Mouse (Mus musculus) thymus, postnatal 14 days (tissue): ENCODE measurements around the gene C2cd2.
A peak's percentile ranks its signal among the peaks of the same experiment; 100 is the strongest.
"Not testable (repeated sequence)": the region's sequence is repeated elsewhere in the genome, so short reads cannot be mapped to it uniquely, and the experiment has no call there.

ENCODE experiments used
- DNase-seq: peaks from one replicate; pipeline ENCODE4 v3.0.0; 2021

Gene C2cd2

GRCm38 (mm10) chr16:97962151-97962948, at the start of gene C2cd2, which contains the start of gene Zbtb21:
Gene C2cd2 (minus strand): TSS chr16:97962598.
Gene Zbtb21 (minus strand): TSS chr16:97962622.
- DNase-seq: peak; percentile 95

- not testable (repeated sequence) for DNase-seq
These were observed 35.0 kb upstream of the C2cd2 start for GRCm38 (mm10) chr16:97997383-97997731.

DNA sequence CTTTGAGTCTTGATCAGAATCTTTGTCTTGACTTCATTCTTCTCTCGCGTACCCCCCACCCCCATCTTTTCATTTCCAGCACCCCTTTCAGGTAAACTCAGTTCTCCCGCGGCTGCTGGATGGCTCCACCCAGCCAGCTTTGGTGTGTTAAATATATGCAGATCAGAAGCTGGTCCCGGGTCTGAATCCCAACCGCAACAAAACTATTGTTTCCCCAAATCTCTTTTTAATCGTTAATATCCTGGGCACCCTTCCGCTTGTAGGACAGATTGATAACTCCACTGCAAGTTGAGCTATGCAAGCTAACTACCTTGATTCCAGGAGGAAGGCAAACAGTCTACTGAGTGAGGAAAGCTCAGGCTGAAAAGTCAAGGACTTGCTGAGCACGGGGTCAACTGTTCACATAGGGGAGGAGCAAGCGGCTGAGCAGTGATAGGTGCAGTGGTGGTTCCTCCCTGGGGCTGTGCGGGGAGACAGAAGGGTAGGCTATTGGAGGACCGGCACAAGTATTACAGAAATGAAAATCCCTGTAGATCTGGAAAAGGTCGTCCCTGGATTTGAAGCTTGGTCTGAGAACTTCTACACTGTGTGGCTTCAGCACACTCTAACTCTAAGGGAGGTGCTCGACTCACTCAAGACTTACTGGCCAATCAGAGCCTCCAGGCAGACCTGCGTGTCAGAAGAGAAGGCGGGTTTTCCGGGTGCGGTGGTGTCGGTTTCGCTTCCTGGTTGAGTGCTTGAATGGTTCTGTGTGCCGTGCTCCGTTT, 34.4 kb upstream of the C2cd2 start, which contains the start of gene B230307C23Rik:
Gene B230307C23Rik (plus strand): TSS at position 700 of the 767 bp plus-strand sequence.
- peak; percentile 88 for DNase-seq

- no peak for DNase-seq
These were observed 33.6 kb upstream of the C2cd2 start for GRCm38 (mm10) chr16:97995849-97996615.

DNA sequence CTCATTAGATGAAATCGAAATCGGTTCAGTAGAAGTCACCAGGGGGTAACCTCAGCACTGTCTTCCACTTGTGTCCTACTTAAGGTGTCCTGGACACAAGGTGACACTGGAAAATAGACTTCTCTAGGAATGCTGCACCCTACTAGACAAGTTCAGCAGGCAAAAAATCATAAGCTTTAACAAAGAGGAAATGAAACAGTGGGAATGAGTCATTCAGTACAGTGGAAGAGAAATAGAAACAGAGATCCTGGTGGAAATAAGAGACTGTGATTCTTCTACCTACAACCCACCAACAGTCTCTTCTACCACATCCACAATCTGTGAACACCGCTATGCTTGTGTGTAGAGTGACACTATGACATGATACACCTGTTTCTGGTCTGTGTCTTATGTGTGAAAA, 30.1 kb upstream of the C2cd2 start:
- not testable (repeated sequence) for DNase-seq

GRCm38 (mm10) chr16:97991517-97991916, 29.1 kb upstream of the C2cd2 start:
- no peak for DNase-seq

- no peak for DNase-seq
These were observed 22.2 kb upstream of the C2cd2 start for GRCm38 (mm10) chr16:97984589-97984988.

DNA sequence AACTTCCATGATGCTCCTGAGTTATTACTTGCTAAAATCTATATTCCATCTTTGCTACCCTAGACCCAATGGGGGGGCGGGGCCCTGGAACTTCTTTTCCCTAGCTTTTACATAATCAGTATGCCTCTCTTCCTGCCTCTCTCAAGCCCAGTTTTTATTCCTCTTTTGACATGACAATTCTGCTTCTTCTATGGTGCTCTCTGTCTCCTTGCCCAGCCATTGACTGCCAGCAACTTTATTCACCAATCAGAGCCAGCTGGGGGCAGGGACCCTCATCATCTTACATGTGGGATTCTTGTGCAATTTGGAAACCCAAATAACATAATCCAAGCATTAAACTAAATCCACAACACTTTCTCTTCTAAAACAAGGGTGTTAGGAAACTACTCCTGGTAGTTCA, 19.0 kb upstream of the C2cd2 start:
- DNase-seq: no peak

- no peak for DNase-seq
These were observed 15.3 kb upstream of the C2cd2 start for GRCm38 (mm10) chr16:97977722-97978121.

GRCm38 (mm10) chr16:97977277-97977676, 14.9 kb upstream of the C2cd2 start:
- no peak for DNase-seq

GRCm38 (mm10) chr16:97963956-97964540, 1.6 kb upstream of the C2cd2 start:
- no peak for DNase-seq

GRCm38 (mm10) chr16:97961381-97962150, 832 bp downstream of the C2cd2 start:
- no peak for DNase-seq

GRCm38 (mm10) chr16:97960348-97960747, 2.0 kb downstream of the C2cd2 start:
- no peak for DNase-seq

DNA sequence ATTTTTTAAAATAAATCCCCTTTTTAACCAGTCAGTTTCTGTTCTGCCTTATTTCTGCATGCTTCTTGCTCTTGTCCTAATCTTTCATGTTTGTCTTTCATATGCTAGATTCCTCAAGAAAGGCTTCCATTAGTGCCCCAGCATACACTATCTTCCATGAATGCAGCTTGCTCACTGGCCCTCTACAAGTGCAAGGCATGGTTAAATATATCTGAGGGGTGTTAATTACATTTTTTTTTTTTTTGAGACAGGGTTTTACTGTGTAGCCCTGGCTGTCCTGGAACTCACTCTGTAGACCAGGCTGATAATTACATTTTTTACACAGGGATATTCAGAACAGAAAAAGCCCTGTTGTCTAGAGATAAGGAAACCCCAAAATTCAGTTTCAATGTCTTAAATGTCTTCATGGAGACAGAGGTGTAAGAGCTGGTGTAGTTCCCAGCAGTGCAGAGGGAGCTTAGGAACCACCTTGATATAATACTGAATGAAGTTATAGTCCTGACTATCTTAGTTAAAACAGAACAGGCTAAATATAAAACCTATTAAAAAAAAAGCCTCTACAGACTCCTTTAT, 3.9 kb downstream of the C2cd2 start:
- no peak for DNase-seq

DNA sequence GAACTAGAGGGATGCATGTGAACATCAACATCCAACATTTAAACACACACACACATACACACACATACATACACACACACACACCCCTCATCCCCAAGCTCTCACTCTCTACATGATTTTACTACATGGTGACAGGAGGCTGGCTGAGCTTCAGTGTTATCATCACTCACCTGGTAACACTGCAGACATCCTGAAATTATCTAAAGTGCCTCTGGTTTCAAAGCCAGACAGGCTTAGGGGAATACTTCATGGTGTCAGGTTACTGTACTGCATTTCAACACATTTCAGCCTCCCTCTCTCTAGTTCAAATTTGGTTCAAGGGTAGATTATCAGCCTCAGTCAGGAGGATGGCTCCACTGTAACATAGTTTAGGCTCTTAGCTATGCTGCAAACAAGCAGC, 4.8 kb downstream of the C2cd2 start:
- no peak for DNase-seq

GRCm38 (mm10) chr16:97956011-97956410, 6.4 kb downstream of the C2cd2 start:
- DNase-seq: no peak

GRCm38 (mm10) chr16:97953300-97953699, 9.1 kb downstream of the C2cd2 start:
- DNase-seq: no peak

GRCm38 (mm10) chr16:97952801-97953200, 9.6 kb downstream of the C2cd2 start:
- DNase-seq: no peak

- no peak for DNase-seq
These were observed 10.0 kb downstream of the C2cd2 start for GRCm38 (mm10) chr16:97952371-97952770.

DNA sequence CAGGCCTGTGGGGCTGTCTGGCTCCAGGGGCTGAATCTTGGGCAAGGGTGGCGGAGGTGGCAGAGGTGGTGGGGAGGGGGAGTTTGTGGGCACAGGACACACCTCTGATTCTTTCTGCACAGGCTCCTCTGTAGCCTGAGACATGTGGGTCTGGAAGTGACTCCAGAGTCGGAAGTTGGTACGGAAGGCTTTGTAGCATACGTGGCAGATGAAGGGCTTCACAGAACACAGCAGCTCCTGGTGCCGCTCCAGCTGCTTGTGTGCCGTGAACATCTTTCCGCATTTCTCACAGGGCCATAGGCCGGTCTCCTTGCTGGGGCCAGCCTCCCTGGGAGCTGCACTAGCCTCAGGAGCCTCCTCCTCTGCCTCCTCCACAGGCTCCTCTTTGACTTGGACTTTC, 12.3 kb downstream of the C2cd2 start:
- no peak for DNase-seq

GRCm38 (mm10) chr16:97948836-97949235, 13.6 kb downstream of the C2cd2 start:
- DNase-seq: no peak

DNA sequence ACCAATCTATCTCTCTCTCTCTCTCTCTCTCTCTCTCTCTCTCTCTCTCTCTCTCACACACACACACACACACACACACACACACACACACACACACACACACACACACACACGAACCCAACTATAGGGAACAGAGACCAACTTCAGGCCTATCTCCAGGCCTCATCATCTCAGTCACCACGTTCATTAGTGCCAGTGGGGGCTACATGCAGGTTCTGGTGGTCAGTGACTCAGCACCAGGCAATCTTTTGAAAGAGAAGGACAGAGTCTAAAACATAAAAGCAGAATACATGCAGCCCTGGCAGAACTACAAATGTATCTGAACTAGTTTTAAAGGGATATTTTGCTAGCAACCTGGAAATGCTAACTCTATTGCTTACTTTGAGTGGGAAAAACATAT, 15.4 kb downstream of the C2cd2 start:
- not testable (repeated sequence) for DNase-seq
